Mouse (Mus musculus): ENCODE data around the gene Ccdc174. TPM values are rescaled to one million over a fixed set of nuclear protein-coding genes. Genes with fewer than 3 reads are reported as not detected.

The Ccdc174 gene
- total RNA-seq (2012; rRNA removed) = 11.6 and 13.7 TPM in 2 replicates

- no peak for TF ChIP-seq ZNF384 (IDR thresholded peaks at IDR 0.05; ENCODE audit: low read depth, low read length)
- TF ChIP-seq ZC3H11A (IDR thresholded peaks at IDR 0.05; ENCODE audit: borderline replicate concordance, low read depth, low read length) = no peak
- TF ChIP-seq HCFC1 (IDR thresholded peaks at IDR 0.05; ENCODE audit: borderline replicate concordance, insufficient read depth, low read length) = peak; percentile 90
- TF ChIP-seq CHD2 (IDR thresholded peaks at IDR 0.05; ENCODE audit: low read depth, low read length) = no peak
- TF ChIP-seq MAFK (IDR thresholded peaks at IDR 0.05; ENCODE audit: insufficient read depth, low read depth, low read length) = peak; percentile 35; the same call in 1 of the 2 replicates
- H3K27ac ChIP-seq (ENCODE audit: insufficient read depth, low read depth, low read length, poor library complexity, severe bottlenecking) = no peak within 1 kb of the TSS; the same call in 1 of the 2 replicates
Measured at GRCm38 (mm10) chr6:91877885-91878651, at the start of gene Ccdc174. Gene Ccdc174, plus strand, starts transcription at chr6:91878053.

GRCm38 (mm10) chr6:91832863-91833440 lies 44.9 kb upstream of the Ccdc174 start:
- Histone ChIP-seq H3K9ac (ENCODE audit: insufficient read depth, low read depth, low read length, poor library complexity, severe bottlenecking) (no peak overlapping the region), H3K36me3 (ENCODE audit: control insufficient read depth, insufficient read depth, low read length, poor library complexity, severe bottlenecking) (no peaks in the 10 kb centered on the region), H3K27ac (ENCODE audit: insufficient read depth, low read depth, low read length, poor library complexity, severe bottlenecking) (no peak overlapping the region), H3K9me3 (ENCODE audit: control insufficient read depth, insufficient read depth, low read depth, low read length) (no peaks in the 10 kb centered on the region), H3K4me3 (ENCODE audit: insufficient read depth in 1 of 2, low read depth in 1 of 2, low read length in 2 of 2, poor library complexity in 1 of 2, severe bottlenecking in 1 of 2) (no peak overlapping the region), H3K4me1 (ENCODE audit: control insufficient read depth in 2 of 2, insufficient read depth in 2 of 2, low read length in 2 of 2, poor library complexity in 1 of 2) (no peaks in the 10 kb centered on the region; a peak in 1 of 4 replicates)
- TF ChIP-seq CHD2 (IDR thresholded peaks at IDR 0.05; ENCODE audit: low read depth, low read length) = no peak
- TF ChIP-seq ZNF384 (IDR thresholded peaks at IDR 0.05; ENCODE audit: low read depth, low read length) = no peak
- TF ChIP-seq MAFK (IDR thresholded peaks at IDR 0.05; ENCODE audit: insufficient read depth, low read depth, low read length) = no peak
- no peak for TF ChIP-seq HCFC1 (IDR thresholded peaks at IDR 0.05; ENCODE audit: borderline replicate concordance, insufficient read depth, low read length)
- TF ChIP-seq ZC3H11A (IDR thresholded peaks at IDR 0.05; ENCODE audit: borderline replicate concordance, low read depth, low read length) = no peak
- in situ Hi-C loops (cut with MboI; ENCODE audit: low sequenced_read_pairs in 2 of 2, unreplicated experiment in 2 of 2) = no loop called here
- no peak for DNase-seq (ENCODE audit: low read depth, low spot score)

More at GRCm38 (mm10) chr6:91877885-91878651, at the start of gene Ccdc174:
- H3K9me3 ChIP-seq (ENCODE audit: control insufficient read depth, insufficient read depth, low read depth, low read length) = no peaks in the 10 kb centered on the region
- in situ Hi-C loops (cut with MboI; ENCODE audit: low sequenced_read_pairs in 2 of 2, unreplicated experiment in 2 of 2) = no loop called here
- peak within 1 kb of the TSS; percentile 71 to 93 for H3K4me3 ChIP-seq (ENCODE audit: insufficient read depth in 1 of 2, low read depth in 1 of 2, low read length in 2 of 2, poor library complexity in 1 of 2, severe bottlenecking in 1 of 2)
- H3K36me3 ChIP-seq (ENCODE audit: control insufficient read depth, insufficient read depth, low read length, poor library complexity, severe bottlenecking) = peaks cover 4% of the 10 kb centered on the region
- DNase-seq (ENCODE audit: low read depth, low spot score) = peak; percentile 96
- H3K4me1 ChIP-seq (ENCODE audit: control insufficient read depth in 2 of 2, insufficient read depth in 2 of 2, low read length in 2 of 2, poor library complexity in 1 of 2) = 0 out of 4 replicates have a peak, but pooled peaks cover 0 to 2% of the 10 kb centered on the region in 2 experiments
- peak within 1 kb of the TSS; percentile 77 for H3K9ac ChIP-seq (ENCODE audit: insufficient read depth, low read depth, low read length, poor library complexity, severe bottlenecking)

- Histone ChIP-seq H3K4me1 (ENCODE audit: control insufficient read depth in 2 of 2, insufficient read depth in 2 of 2, low read length in 2 of 2, poor library complexity in 1 of 2) (0 out of 4 replicates have a peak, but pooled peaks cover 0 to 2% of the 10 kb centered on the region in 2 experiments), H3K9ac (ENCODE audit: insufficient read depth, low read depth, low read length, poor library complexity, severe bottlenecking) (no peak overlapping the region), H3K36me3 (ENCODE audit: control insufficient read depth, insufficient read depth, low read length, poor library complexity, severe bottlenecking) (no peaks in the 10 kb centered on the region), H3K4me3 (ENCODE audit: insufficient read depth in 1 of 2, low read depth in 1 of 2, low read length in 2 of 2, poor library complexity in 1 of 2, severe bottlenecking in 1 of 2) (no peak overlapping the region), H3K9me3 (ENCODE audit: control insufficient read depth, insufficient read depth, low read depth, low read length) (no peaks in the 10 kb centered on the region), H3K27ac (ENCODE audit: insufficient read depth, low read depth, low read length, poor library complexity, severe bottlenecking) (no peak overlapping the region)
- in situ Hi-C loops (cut with MboI; ENCODE audit: low sequenced_read_pairs in 2 of 2, unreplicated experiment in 2 of 2) = no loop called here
- peak; percentile 54 for DNase-seq (ENCODE audit: low read depth, low spot score)
- TF ChIP-seq MAFK (IDR thresholded peaks at IDR 0.05; ENCODE audit: insufficient read depth, low read depth, low read length) = no peak
- no peak for TF ChIP-seq ZNF384 (IDR thresholded peaks at IDR 0.05; ENCODE audit: low read depth, low read length)
- TF ChIP-seq ZC3H11A (IDR thresholded peaks at IDR 0.05; ENCODE audit: borderline replicate concordance, low read depth, low read length) = no peak
- no peak for TF ChIP-seq HCFC1 (IDR thresholded peaks at IDR 0.05; ENCODE audit: borderline replicate concordance, insufficient read depth, low read length)
- TF ChIP-seq CHD2 (IDR thresholded peaks at IDR 0.05; ENCODE audit: low read depth, low read length) = no peak
Measured at GRCm38 (mm10) chr6:91839010-91839871, 38.6 kb upstream of the Ccdc174 start.
